Mouse (Mus musculus) cortical plate, adult 2 months (tissue): ENCODE results near the gene Dmgdh.

Experiments used
- CTCF ChIP-seq: fragments of 200-500 bp; IDR thresholded peaks from 2 replicates; pipeline ENCODE4 v1.5.1; 2011; ENCODE audit warnings: mild to moderate bottlenecking, control low read depth, low read length; ENCODE audit not compliant: insufficient read depth; ENCODE audit errors: extremely low read depth
- POLR2A ChIP-seq: fragments of 200-500 bp; IDR thresholded peaks from 2 replicates; pipeline ENCODE4 v1.6.1; 2011; ENCODE audit warnings: mild to moderate bottlenecking, low read length, control low read depth; ENCODE audit not compliant: insufficient read depth; ENCODE audit errors: extremely low read depth

DNA sequence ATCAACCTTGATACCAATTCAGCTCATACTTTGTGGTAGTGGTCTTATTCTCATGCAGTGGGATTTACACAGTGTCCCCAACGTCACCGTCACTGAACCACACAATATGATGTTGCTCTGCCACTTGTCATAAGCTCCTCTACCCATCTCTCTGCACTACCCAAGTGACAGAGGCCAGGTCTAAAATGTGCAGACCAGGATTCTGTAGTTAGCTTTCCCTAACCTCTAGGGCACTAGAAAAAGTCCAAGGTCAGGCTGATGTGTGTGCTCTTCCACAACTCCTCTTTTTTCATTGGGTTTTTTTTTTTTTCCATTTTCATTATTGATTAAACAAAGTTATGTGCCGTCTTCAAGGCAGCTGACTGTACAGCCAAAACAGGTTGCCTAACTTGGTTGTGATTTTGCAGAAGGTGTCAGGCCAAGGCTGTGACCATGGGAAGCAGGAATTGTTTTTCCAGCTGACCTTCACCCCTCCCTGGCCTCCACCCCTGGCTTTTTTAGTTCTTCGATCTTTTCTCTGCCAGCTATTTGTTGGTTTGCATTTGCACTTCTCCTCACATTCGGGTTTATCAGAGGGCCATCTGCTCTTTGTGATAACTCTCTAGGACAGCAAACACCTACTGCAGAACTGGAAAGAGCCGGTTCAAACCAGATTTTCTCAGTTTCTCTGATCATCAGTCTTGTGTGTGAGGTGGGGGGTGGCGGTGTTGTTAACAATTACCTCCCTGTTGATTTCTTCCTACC lies 25.7 kb upstream of the Dmgdh start:
- no peak for TF ChIP-seq POLR2A
- no peak for TF ChIP-seq CTCF
